Mouse (Mus musculus) forebrain, embryonic 11.5 days (tissue): ENCODE results near the gene Olfr819. TPM values are rescaled to one million over a fixed set of nuclear protein-coding genes. Genes with fewer than 3 reads are reported as not detected.
"Not testable (repeated sequence)": the region's sequence is repeated elsewhere in the genome, so short reads cannot be mapped to it uniquely, and the experiment has no call there.

Source experiments
- ATAC-seq: fragments of 200-750 bp; cut with Nextera tagmentation; replicated peaks from 2 replicates; pipeline ENCODE4 v1.8.0; 2017; ENCODE audit warnings: moderate TSS enrichment; ENCODE audit not compliant: low FRiP score
- DNase-seq: peaks from one replicate; pipeline ENCODE4 v3.0.0-alpha.2; 2017; ENCODE audit warnings: low spot score
- H3K27ac ChIP-seq: fragments of 300-500 bp; sonication (generic); 2 replicates; pipeline ENCODE4 v1.5.1; 2014; ENCODE audit warnings: low read depth, low read length
- H3K27me3 ChIP-seq: fragments of 300-500 bp; sonication (generic); 2 replicates; pipeline ENCODE4 v1.6.1; 2014; ENCODE audit warnings: mild to moderate bottlenecking, low read length, mixed read lengths; ENCODE audit not compliant: control insufficient read depth, insufficient read depth
- H3K36me3 ChIP-seq: fragments of 300-500 bp; sonication (generic); 2 replicates; pipeline ENCODE4 v1.6.1; 2014; ENCODE audit warnings: mild to moderate bottlenecking, low read length, moderate library complexity, mixed read lengths; ENCODE audit not compliant: control insufficient read depth, insufficient read depth
- H3K4me1 ChIP-seq: fragments of 300-500 bp; sonication (generic); replicated peaks from 2 replicates; pipeline ENCODE4 v1.6.1; 2014; ENCODE audit warnings: low read length, mixed read lengths; ENCODE audit not compliant: control insufficient read depth, insufficient read depth
- H3K4me2 ChIP-seq: fragments of 300-500 bp; sonication (generic); 2 replicates; pipeline ENCODE4 v1.6.1; 2014; ENCODE audit warnings: low read depth, mild to moderate bottlenecking, low read length, moderate library complexity, mixed read lengths; ENCODE audit not compliant: severe bottlenecking
- H3K4me3 ChIP-seq: fragments of 300-500 bp; sonication (generic); 2 replicates; pipeline ENCODE4 v1.5.1; 2014; ENCODE audit warnings: low read depth, low read length
- H3K9ac ChIP-seq: fragments of 300-500 bp; sonication (generic); 2 replicates; pipeline ENCODE4 v1.6.1; 2014; ENCODE audit warnings: low read length
- H3K9me3 ChIP-seq: fragments of 300-500 bp; sonication (generic); 2 replicates; pipeline ENCODE4 v1.6.1; 2016; ENCODE audit warnings: low read length, mixed read lengths; ENCODE audit not compliant: control insufficient read depth
- WGBS: fragments of 180-500 bp; shearing (Covaris S2); extraction: QIAGEN DNeasy Blood & Tissue Kit; methylation state at CpG from one replicate; pipeline ENCODE4 v1.1.7; 2014; 5-methylcytosine and 5-hydroxymethylcytosine counted together
- polyA plus RNA-seq: library from polyadenylated mRNA; unstranded; fragments of >200 nt; fragmentation: Nextera tagmentation; extraction: Ambion mirVana; gene quantifications from 2 replicates; pipeline ENCODE4 v1.2.1, GENCODE M21; 2014

Gene Olfr819
- polyA plus RNA-seq: not detected in 2 replicates

GRCm38 (mm10) chr10:129967166-129967565 lies at the start of gene Olfr819:
Olfr819 (minus strand) TSS chr10:129967266.
- ATAC-seq: not testable (repeated sequence)

GRCm38 (mm10) chr10:130012321-130012720 lies 45.3 kb upstream of the Olfr819 start, which contains the start of gene Olfr820:
Olfr820 (plus strand) TSS chr10:130012621.
- DNase-seq (no peak), ATAC-seq (no peak)
- Histone ChIP-seq H3K27ac (no peak within 1 kb of the TSS), H3K9ac (no peak within 1 kb of the TSS), H3K27me3 (no peaks in the 10 kb centered on the region), H3K4me1 (no peaks in the 10 kb centered on the region), H3K4me2 (no peak within 1 kb of the TSS), H3K9me3 (no peaks in the 10 kb centered on the region), H3K4me3 (no peak within 1 kb of the TSS), H3K36me3 (no peaks in the 10 kb centered on the region)

More at GRCm38 (mm10) chr10:129967166-129967565, at the start of gene Olfr819:
- H3K9ac ChIP-seq, H3K27ac ChIP-seq, H3K27me3 ChIP-seq, DNase-seq, H3K4me1 ChIP-seq, H3K36me3 ChIP-seq, H3K4me3 ChIP-seq, H3K4me2 ChIP-seq, H3K9me3 ChIP-seq: not testable (repeated sequence)
- 91% methylated on average over 2 of the region's 2 CpGs for WGBS

DNA sequence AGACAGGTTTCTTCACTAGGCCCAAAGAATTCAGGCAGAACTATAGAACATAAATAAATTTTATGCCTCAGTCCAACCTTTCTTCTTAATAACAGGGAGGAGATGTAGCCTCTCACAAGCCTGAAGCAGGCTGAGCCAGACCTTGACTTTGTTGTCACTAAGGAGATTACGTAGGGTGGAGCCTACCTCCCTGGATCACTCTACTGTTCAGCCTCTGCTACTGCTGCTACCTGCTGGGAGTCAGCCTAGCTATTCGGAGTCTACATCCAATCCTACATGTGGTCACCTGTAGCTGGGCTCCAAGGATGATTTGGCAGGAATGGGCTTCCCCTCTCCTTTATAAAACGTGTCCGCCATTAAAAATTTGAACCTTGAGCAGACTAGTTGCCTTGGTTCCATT lies 38.3 kb upstream of the Olfr819 start:
- WGBS: 81% methylated on average over 4 of the region's 4 CpGs
- DNase-seq, H3K27ac ChIP-seq, ATAC-seq, H3K9ac ChIP-seq, H3K36me3 ChIP-seq, H3K9me3 ChIP-seq, H3K4me2 ChIP-seq, H3K27me3 ChIP-seq, H3K4me3 ChIP-seq, H3K4me1 ChIP-seq: not testable (repeated sequence)

GRCm38 (mm10) chr10:130004104-130004503 lies 37.0 kb upstream of the Olfr819 start:
- H3K4me2 ChIP-seq: not testable (repeated sequence)
- WGBS: 87% methylated on average over 4 of the region's 4 CpGs

GRCm38 (mm10) chr10:129984962-129985361 lies 17.9 kb upstream of the Olfr819 start, which contains the start of gene Gm10310:
Gm10310 (minus strand) TSS chr10:129985062.
- ATAC-seq, H3K4me1 ChIP-seq, DNase-seq, H3K4me2 ChIP-seq, H3K9me3 ChIP-seq, H3K4me3 ChIP-seq, H3K27me3 ChIP-seq, H3K9ac ChIP-seq, H3K36me3 ChIP-seq, H3K27ac ChIP-seq: not testable (repeated sequence)
- no CpG with 5 or more reads among the region's 1 CpGs for WGBS

More at GRCm38 (mm10) chr10:130004104-130004503, 37.0 kb upstream of the Olfr819 start:
- not testable (repeated sequence) for H3K36me3 ChIP-seq, ATAC-seq, H3K27ac ChIP-seq, H3K4me3 ChIP-seq, DNase-seq, H3K27me3 ChIP-seq, H3K9ac ChIP-seq, H3K9me3 ChIP-seq, H3K4me1 ChIP-seq

DNA sequence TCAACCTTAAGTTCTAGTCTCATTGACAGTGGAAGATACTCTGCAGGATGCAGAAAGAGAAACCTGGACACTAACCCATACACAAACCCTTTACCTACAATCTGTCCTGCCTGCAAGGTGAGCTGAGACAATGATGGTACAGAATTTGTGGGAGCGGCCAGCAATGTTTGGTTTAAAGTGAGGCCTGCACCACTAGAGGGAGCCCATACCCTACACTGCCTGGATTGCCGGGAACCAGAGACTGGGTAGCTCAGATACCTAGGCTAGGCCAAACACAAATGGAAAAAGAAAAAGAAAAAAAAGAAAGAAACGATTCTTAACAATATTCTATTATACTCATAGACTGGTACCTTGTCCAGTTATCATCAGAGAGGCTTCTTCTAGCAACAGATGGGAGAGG lies 14.8 kb upstream of the Olfr819 start:
- not testable (repeated sequence) for H3K27ac ChIP-seq, H3K4me3 ChIP-seq, H3K36me3 ChIP-seq, H3K4me2 ChIP-seq, DNase-seq, H3K4me1 ChIP-seq, H3K9me3 ChIP-seq, H3K27me3 ChIP-seq, H3K9ac ChIP-seq
- WGBS: no CpG with 5 or more reads among the region's 3 CpGs
- peak; percentile 78 for ATAC-seq

DNA sequence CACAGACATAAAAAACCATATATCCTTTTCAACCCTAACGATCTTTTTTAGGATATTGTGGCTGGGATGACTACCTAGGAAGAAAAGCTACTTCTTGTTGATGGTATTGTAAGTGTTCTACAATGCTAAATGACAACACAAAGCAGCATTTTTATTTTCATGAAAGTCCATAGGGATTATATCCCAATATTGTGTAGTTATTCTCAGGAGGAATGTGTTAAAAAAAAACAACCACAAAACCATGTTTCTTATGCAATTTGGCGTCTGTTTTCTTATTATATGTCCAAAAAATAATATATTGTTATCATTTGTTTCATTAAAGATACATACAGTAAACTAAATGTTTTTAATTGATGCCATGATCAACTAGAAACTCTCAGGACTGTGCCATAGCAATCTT lies 9.0 kb upstream of the Olfr819 start, which contains the start of gene Olfr247:
Gene Olfr247 (minus strand): TSS at position 101 of the 400 bp plus-strand sequence.
- H3K4me3 ChIP-seq, H3K36me3 ChIP-seq, H3K27ac ChIP-seq, H3K9me3 ChIP-seq, H3K4me1 ChIP-seq, DNase-seq, ATAC-seq, H3K9ac ChIP-seq, H3K27me3 ChIP-seq, H3K4me2 ChIP-seq: not testable (repeated sequence)
- WGBS: no CpG with 5 or more reads among the region's 2 CpGs

DNA sequence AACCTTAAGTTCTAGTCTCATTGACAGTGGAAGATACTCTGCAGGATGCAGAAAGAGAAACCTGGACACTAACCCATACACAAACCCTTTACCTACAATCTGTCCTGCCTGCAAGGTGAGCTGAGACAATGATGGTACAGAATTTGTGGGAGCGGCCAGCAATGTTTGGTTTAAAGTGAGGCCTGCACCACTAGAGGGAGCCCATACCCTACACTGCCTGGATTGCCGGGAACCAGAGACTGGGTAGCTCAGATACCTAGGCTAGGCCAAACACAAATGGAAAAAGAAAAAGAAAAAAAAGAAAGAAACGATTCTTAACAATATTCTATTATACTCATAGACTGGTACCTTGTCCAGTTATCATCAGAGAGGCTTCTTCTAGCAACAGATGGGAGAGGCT lies 5.9 kb upstream of the Olfr819 start:
- no CpG with 5 or more reads among the region's 3 CpGs for WGBS
- H3K27ac ChIP-seq, DNase-seq, H3K4me3 ChIP-seq, H3K4me2 ChIP-seq, H3K36me3 ChIP-seq, H3K27me3 ChIP-seq, H3K4me1 ChIP-seq, H3K9ac ChIP-seq, H3K9me3 ChIP-seq: not testable (repeated sequence)
- ATAC-seq: peak; percentile 79

- not testable (repeated sequence) for H3K27me3 ChIP-seq, H3K4me2 ChIP-seq, H3K9ac ChIP-seq, DNase-seq, H3K27ac ChIP-seq, H3K4me3 ChIP-seq, ATAC-seq, H3K9me3 ChIP-seq, H3K4me1 ChIP-seq, H3K36me3 ChIP-seq
- WGBS: 92% methylated on average over 2 of the region's 3 CpGs
Measured at GRCm38 (mm10) chr10:129966232-129966631, 834 bp downstream of the Olfr819 start.
